Mouse (Mus musculus) E14TG2a.4 (cell line): ENCODE data around the gene Snx5.

Source experiments
- H3K27me3 ChIP-seq: 2 replicates; pipeline ENCODE4 v1.6.1; 2014; ENCODE audit warnings: low read length, control low read depth; ENCODE audit not compliant: insufficient read depth
- H3K36me3 ChIP-seq: 2 replicates; pipeline ENCODE4 v1.6.1; 2014; ENCODE audit warnings: low read length, control low read depth; ENCODE audit not compliant: insufficient read depth
- H3K4me1 ChIP-seq: replicated peaks from 2 replicates; pipeline ENCODE4 v1.6.1; 2014; ENCODE audit warnings: low read depth, low read length, control low read depth
- H3K4me3 ChIP-seq: replicated peaks from 2 replicates; pipeline ENCODE4 v1.5.1; 2014; ENCODE audit warnings: mild to moderate bottlenecking, low read length
- H3K9me3 ChIP-seq: 2 replicates; pipeline ENCODE4 v1.6.1; 2014; ENCODE audit warnings: low read length, control low read depth
- CTCF ChIP-seq: conservative IDR thresholded peaks from 2 replicates; pipeline ENCODE4 v1.5.1; 2014; ENCODE audit warnings: low read length
- NANOG ChIP-seq: IDR thresholded peaks from 2 replicates; pipeline ENCODE4 v1.6.1; 2014; ENCODE audit warnings: borderline replicate concordance, low read length, mixed read lengths
- POU5F1 ChIP-seq: IDR thresholded peaks from 2 replicates; pipeline ENCODE4 v1.6.1; 2014; ENCODE audit warnings: low read length, borderline replicate concordance

The Snx5 gene

GRCm38 (mm10) chr2:144226906-144227586 is 43.7 kb downstream of the Snx5 start:
- no peaks in the 10 kb centered on the region for H3K36me3 ChIP-seq
- H3K4me1 ChIP-seq, result peaks cover 10% of the 10 kb centered on the region
- H3K27me3 ChIP-seq, result no peaks in the 10 kb centered on the region; the same call in 1 of the 2 replicates
- no peak overlapping the region for H3K4me3 ChIP-seq
- TF ChIP-seq NANOG (no peak), CTCF (no peak), POU5F1 (no peak)
- peaks cover 5% of the 10 kb centered on the region; the same call in 1 of the 2 replicates for H3K9me3 ChIP-seq

GRCm38 (mm10) chr2:144224351-144224750 is 46.4 kb downstream of the Snx5 start:
- peaks cover 10% of the 10 kb centered on the region for H3K4me1 ChIP-seq
- no peak overlapping the region for H3K4me3 ChIP-seq
- H3K36me3 ChIP-seq, result no peaks in the 10 kb centered on the region
- TF ChIP-seq POU5F1 (no peak), CTCF (no peak), NANOG (no peak)
- peaks cover 5% of the 10 kb centered on the region; the same call in 1 of the 2 replicates for H3K9me3 ChIP-seq
- no peaks in the 10 kb centered on the region for H3K27me3 ChIP-seq

GRCm38 (mm10) chr2:144215601-144216000 is 55.1 kb downstream of the Snx5 start:
- Histone ChIP-seq H3K27me3 (no peaks in the 10 kb centered on the region), H3K4me3 (no peak overlapping the region), H3K36me3 (no peaks in the 10 kb centered on the region), H3K4me1 (no peaks in the 10 kb centered on the region), H3K9me3 (no peaks in the 10 kb centered on the region)
- TF ChIP-seq NANOG (no peak), CTCF (no peak), POU5F1 (no peak)

- no peaks in the 10 kb centered on the region for H3K4me1 ChIP-seq
- TF ChIP-seq POU5F1 (no peak), CTCF (no peak), NANOG (no peak)
- no peaks in the 10 kb centered on the region for H3K9me3 ChIP-seq
- no peaks in the 10 kb centered on the region for H3K27me3 ChIP-seq
- H3K36me3 ChIP-seq, result no peaks in the 10 kb centered on the region
- H3K4me3 ChIP-seq, result no peak overlapping the region
Observed at GRCm38 (mm10) chr2:144215195-144215594, 55.5 kb downstream of the Snx5 start.

DNA sequence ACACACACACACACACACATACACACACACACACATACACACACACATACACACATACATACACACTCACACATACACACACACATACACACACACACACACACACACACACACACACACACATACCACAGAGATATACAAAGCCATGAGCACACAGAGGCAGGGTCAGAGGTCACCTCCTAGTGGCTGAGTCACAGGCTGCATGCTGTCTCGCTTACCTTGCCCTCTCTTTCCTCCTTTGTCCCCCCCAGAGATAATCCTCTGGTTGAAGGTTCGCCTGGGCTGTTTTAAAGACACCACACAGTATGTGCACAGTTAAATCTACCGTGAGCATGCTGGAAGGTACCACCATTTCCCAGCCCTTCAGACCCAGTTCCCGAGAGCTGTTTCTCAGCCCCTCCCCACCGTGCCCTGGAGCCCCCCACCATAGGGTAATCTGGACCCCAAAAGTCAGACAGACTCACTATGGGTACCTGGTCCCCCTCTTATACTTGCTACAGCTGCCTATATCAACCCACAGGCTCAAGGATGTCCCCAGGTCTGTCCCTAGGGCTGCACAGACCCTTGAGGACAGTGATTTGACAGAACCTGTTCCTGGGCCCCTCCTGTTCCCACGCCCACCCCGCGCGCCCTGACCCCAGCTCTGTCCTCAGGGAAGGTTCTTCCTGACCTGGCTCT is 56.1 kb downstream of the Snx5 start:
- no peaks in the 10 kb centered on the region for H3K27me3 ChIP-seq
- no peak overlapping the region for H3K4me3 ChIP-seq
- H3K4me1 ChIP-seq, result no peaks in the 10 kb centered on the region
- TF ChIP-seq POU5F1, result no peak
- no peak for TF ChIP-seq NANOG
- no peak for TF ChIP-seq CTCF
- H3K9me3 ChIP-seq, result no peaks in the 10 kb centered on the region
- H3K36me3 ChIP-seq, result no peaks in the 10 kb centered on the region

DNA sequence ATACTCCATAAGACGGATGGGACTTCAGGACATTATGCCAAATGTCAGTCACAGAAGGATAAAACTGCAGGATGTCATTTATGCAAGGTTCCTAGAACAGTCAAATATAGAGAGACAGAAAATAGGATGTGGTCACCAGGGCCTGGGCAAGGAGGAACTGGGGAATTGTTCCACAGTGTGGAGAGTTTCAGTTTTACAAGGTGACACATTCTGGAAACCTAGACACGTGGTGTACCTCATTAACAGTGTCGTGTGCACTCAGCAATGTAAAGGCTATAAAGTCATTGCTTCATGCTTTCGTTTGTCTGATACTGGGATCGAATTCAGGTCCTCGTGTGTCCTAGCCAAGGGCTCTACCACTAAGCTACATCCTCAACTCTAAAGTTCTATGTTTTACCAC is 56.9 kb downstream of the Snx5 start:
- H3K4me1 ChIP-seq, result no peaks in the 10 kb centered on the region
- no peaks in the 10 kb centered on the region for H3K36me3 ChIP-seq
- H3K9me3 ChIP-seq, result no peaks in the 10 kb centered on the region
- no peaks in the 10 kb centered on the region for H3K27me3 ChIP-seq
- no peak for TF ChIP-seq NANOG
- no peak overlapping the region for H3K4me3 ChIP-seq

DNA sequence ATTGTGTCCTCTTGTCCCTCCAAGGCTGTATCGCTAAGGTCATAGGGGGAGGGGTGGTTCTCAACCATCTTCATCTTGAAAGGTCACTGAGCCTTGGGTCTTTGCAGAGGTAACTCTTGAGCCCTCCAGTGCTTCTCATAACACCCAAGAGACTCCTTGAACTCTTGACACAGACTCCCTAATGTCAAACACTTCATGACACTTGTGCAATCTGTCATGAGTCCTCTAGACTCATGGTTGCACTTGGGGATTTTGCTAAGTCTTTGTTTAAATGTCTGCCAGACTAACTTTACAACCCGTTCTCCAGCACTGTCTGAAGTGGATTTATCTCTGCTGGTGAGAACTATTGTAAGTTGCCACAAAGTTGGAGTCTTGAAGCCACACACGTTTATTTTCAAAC is 61.3 kb downstream of the Snx5 start:
- TF ChIP-seq CTCF (no peak), NANOG (no peak), POU5F1 (no peak)
- Histone ChIP-seq H3K9me3 (no peaks in the 10 kb centered on the region), H3K27me3 (no peaks in the 10 kb centered on the region), H3K36me3 (no peaks in the 10 kb centered on the region), H3K4me3 (no peak overlapping the region), H3K4me1 (no peaks in the 10 kb centered on the region)

DNA sequence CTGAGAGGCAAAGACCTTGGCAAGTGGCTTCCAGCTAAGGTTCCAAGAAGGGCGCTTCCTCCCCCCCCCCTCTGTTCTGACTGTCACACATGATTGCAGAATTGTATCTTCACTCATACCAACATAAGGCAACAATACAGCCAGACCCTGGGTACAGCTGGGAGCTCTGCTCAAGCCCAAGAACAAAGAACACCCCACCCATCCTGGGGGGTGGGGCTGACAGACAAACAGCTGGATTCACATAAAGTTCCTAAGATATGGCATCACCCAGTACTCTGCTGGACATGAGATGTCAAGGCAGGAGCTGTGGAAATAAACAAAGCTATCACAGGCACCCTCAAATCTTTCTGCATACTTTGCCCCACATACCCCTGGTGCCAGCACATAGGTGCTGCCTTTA is 63.3 kb downstream of the Snx5 start:
- TF ChIP-seq POU5F1 (no peak), CTCF (no peak), NANOG (no peak)
- Histone ChIP-seq H3K27me3 (no peaks in the 10 kb centered on the region), H3K4me1 (no peaks in the 10 kb centered on the region), H3K36me3 (no peaks in the 10 kb centered on the region), H3K9me3 (no peaks in the 10 kb centered on the region), H3K4me3 (no peak overlapping the region)

GRCm38 (mm10) chr2:144203001-144203400 is 67.7 kb downstream of the Snx5 start:
- H3K4me1 ChIP-seq, result peaks cover 7% of the 10 kb centered on the region
- no peak overlapping the region for H3K4me3 ChIP-seq
- TF ChIP-seq CTCF (no peak), NANOG (no peak), POU5F1 (no peak)
- no peaks in the 10 kb centered on the region for H3K36me3 ChIP-seq
- H3K27me3 ChIP-seq, result no peaks in the 10 kb centered on the region; the same call in 1 of the 2 replicates
- no peaks in the 10 kb centered on the region for H3K9me3 ChIP-seq
